Mouse (Mus musculus): ENCODE measurements at regions not wholly inside any gene's neighbourhood (a gene's known extent, or its start where the extent isn't known, plus 50 kb on each side); places are given as distances from the start of the nearest gene placed in this dataset.

DNA sequence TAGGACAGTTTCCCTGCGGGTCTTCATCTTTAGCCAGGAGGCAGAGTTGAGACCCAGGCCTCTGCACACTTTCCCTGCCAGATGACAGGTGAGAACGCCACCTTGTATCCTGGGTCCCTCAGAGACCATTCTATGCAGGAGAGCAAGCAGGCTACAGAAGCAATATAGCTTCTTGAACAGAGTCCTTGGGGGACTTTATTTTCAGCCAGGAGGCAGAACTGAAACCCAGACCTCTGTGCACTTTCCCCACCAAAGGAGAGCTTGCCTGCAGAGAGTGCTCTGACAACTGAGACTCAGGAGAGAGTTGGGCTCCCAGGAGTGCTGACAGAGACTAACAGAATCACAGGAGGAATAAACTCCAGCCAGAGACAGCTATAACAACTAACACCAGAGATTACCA, 185.5 kb downstream of the Olfr693 start:
- Histone ChIP-seq H3K4me1 (ENCODE audit: insufficient read depth, low read depth, low read length) (no peaks in the 10 kb centered on the region), H3K36me3 (replicated peaks) (no peaks in the 10 kb centered on the region), H3K9me3 (replicated peaks) (no peaks in the 10 kb centered on the region), H3K27me3 (ENCODE audit: insufficient read depth, low read length) (no peaks in the 10 kb centered on the region), H3K4me3 (ENCODE audit: low read depth, low read length) (no peak overlapping the region)
- no peak for DNase-seq (ENCODE audit: low spot score)
- no peak for ATAC-seq (ENCODE audit: extremely low read depth, insufficient number of reproducible peaks, low FRiP score, poor library complexity, severe bottlenecking)
- TF ChIP-seq CTCF (IDR thresholded peaks at IDR 0.05; ENCODE audit: low read depth, low read length): no peak
